Mouse (Mus musculus) neutrophil, adult 5-6 weeks (primary cell): ENCODE results near the gene Tas1r3. TPM values are rescaled to one million over a fixed set of nuclear protein-coding genes. Genes with fewer than 3 reads are reported as not detected.

Source experiments
- ATAC-seq: fragments of 151-379, 151-347 bp; 2 replicates; pipeline ENCODE4 v1.8.0; 2017; ENCODE audit warnings: mild to moderate bottlenecking, moderate TSS enrichment; ENCODE audit not compliant: insufficient number of reproducible peaks, poor library complexity, low FRiP score, severe bottlenecking; ENCODE audit errors: extremely low read depth
- total RNA-seq: library from RNA; stranded (forward); fragments of 200-1000 nt; gene quantifications from 2 replicates; pipeline ENCODE4 v1.2.3, GENCODE M21; 2017

Gene Tas1r3
- 1.4 and 1.8 TPM in 2 replicates for total RNA-seq

DNA sequence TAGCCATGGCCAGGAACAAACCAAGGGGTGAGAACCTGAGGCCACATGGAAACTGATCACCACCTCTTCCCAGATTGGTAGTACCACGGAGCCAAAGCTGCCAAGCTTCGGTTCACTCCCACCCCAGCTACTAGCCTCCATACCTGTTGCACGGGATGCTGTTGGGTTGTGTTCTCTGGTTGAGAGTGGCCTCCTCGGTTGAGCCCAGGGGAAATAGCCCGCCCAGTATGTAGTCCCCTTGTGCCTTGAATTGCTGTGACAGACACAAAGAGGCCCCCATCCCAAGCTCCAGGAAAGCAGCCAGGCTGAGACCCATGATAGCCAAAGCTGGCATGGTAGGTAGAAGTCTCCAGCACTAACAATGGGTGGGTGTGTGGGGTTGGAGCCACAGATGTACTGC lies at the start of gene Tas1r3:
TSS of gene Tas1r3 (minus strand) at position 362 of the 400 bp plus-strand sequence.
- no peak for ATAC-seq

DNA sequence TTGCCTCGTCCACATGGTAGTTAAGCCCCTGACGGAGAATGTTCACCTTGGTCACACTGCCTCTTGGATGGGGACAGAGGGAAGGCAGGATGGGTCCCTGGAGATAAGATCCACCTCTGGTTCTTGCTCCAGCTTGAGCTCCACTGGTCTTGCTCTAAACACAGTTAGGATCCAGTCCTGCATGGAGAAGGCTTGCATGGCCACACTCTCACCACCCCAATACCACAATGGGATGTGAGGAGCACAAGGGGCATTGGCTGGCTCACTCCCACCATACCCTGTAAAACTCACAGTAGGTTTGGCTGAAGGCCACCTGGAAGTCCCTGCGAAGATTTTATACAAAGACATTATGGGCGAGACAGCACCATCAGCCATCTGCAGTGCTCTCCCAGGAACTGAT lies 45.6 kb upstream of the Tas1r3 start:
- no peak for ATAC-seq

DNA sequence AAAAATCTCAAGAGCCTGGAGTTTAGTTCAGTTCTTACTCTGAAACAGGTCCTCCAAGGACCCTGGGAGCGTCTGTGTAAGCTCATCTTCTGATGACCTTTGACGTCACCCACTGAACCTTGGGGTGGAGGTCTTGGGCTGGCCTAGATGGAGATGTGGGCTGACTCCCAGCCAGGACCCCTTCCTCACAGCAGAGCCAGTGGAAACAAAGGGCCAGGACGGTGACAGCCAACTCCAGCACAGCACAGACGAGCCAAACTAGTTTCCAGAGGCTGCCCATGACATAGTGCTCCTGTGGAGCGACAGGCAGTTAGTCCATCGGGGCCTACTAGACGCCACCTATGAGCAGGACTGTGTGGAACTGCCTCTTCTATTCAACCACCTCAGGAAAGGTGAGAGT lies 45.1 kb upstream of the Tas1r3 start:
- no peak for ATAC-seq

DNA sequence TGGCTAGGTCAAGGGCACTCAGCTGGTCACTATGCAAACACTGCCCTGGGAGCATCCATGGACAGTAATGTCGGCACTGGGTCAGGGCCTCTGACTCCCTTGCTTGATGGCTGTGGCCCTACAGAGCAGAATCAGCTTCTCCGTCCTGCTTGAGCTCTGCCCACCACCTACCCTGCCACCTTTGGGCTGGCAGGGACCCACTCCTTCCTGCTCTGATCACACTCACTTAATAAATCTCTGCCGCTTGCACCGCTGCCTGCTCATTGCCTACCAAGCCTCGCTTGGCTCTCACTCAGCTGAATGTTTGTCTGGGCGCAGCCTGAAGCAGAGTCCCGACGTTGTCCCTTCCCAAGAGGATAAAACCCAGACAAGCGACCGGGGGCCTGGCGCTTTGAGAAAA lies 43.8 kb upstream of the Tas1r3 start:
- no peak for ATAC-seq

DNA sequence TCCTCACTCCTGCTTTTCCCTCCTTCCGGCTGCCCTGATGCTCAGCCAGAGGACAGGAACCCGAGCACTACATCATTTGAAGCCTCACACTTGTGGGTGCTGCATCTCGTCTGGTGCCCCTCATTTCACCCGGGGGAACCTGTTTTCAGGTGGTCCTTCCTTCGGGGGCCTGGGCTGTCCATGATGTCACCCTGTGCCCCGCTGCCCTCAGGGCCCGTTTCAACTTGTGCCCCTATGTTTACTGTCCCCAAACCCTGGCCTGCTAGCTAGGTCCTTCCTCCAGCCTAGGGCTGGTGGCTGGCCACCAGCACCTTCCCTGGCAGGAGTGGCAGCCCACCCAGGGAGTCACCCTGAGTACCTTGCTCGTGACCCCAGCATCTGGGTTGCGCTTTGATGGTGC lies 43.0 kb upstream of the Tas1r3 start:
- ATAC-seq = no peak

DNA sequence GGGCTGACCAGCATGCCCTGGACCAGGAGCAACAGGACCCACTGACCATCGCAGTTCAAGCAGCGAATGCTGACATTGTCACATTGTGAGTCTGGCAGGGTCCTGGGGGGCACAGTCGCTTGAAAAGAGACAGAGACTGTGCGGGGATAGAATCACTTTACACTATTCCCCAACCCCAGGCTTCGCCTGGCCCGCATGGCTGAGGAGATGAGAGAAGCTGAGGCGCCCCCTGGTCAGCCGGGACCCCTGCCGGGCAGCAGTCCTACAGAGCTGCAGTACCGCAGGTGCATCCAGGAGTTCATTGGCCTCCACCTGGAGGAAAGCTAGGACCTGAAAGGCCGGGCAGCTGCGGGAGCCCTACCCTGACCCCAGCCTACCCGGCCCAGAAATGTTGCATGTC lies 42.5 kb upstream of the Tas1r3 start:
- ATAC-seq = no peak

DNA sequence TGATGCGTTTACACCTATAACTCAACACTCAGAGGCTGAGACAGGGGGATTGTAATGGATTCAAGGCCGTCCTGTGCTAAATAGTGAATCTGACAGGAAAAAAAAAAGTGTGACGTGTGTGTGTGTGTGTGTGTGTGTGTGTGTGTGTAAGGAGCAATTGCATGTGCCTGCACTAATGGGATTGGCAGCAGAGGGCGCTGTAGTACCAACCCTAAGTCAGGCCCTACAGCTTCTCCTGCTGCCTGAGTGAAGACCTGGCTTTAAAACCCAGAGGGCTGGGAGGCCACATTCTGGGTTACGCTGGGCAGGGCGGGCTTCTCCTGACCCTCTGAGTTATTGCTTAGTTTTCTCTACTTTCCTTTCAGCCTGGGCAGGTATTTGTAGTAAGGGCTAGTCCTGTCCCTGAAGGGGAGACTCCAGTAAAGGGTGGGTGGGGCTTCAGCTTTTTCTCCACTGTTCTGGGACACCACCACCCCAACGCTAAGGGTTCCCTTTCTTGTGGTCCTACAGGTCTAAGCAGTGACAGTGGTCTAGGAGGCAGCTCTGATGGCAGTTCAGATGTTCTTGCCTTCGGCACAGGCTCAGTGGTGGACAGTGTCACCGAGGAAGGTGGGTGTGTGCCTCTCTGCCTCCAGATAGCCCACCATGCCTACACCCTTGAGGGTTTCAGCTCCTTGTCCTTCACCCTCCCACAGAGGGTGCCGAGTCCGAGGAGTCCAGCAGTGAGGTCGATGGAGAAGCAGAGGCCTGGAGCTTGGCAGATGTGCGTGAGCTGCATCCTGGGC lies 41.3 kb upstream of the Tas1r3 start:
- ATAC-seq = no peak

DNA sequence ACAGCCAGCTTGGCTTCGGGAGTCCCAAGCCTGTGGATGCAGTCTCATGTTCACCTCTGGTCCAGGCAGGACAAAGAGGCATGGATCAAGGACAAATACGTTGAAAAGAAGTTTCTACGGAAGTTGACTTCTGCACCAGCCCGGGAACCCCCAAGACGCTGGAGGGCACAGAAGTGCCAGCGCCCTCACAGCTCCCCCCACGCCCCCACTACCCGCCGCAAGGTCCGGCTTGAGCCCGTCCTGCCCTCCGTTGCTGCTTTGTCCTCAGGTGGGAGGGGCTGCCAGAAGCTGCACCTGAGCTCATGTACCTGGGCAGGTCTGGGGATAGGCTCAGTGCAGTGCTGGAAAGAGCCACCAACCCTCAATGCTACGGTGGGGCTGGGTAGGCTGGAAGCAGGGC lies 40.1 kb upstream of the Tas1r3 start:
- ATAC-seq = no peak

DNA sequence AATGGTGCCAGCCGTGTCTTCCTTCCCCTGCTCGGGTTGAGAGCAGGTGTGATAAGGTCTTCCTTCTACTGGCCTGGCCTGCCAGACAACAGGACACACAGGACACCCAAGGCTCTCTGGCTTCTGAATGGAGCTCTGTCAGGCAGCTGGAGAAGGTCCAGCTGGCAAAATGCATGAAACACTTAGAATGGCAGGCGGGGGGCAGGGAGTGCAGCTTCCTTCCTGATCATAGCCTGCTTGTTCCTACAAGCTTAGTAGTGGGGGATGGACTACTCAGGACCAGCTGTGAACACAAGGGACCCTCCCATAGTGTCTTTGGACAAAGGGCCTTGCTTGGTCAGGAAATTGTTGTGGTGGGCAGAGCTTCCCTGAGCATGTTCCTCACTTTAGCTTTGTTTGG lies 38.0 kb upstream of the Tas1r3 start:
- no peak for ATAC-seq

DNA sequence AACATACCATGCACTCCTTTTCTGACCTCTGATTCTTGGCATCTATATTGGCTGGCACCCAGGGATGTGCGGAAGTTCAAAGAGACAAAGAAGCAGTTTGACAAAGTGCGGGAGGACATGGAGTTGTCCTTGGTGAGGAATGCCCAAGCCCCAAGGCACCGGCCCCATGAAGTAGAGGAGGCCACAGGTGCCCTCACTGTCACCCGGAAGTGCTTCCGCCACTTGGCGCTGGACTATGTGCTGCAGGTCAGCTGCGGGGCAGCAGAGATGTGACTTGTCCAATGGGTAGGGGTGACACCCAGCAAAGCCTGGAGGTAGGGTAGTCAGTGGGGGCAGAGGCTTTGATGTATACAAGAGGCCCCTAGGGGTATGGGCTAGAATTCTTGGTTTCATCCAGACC lies 36.2 kb upstream of the Tas1r3 start:
- no peak for ATAC-seq

DNA sequence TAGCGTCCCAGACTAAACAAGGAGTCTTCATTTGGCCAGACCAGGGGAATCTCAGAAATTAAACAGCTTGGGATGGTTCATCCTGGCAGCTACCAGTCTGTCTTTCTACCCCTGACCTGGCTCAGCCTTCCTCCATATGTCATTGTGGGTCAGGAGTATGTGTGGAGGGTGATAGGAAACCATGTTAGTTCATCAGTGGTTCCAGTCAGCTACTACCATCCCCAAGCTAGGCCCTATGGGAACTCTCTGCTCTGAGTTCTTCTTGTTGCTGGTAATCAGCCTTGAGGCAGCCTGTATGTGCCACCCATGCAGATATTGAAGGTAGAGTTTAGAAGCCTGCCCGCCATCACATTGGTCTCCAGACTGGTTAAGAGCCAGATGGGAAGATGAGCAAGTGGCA lies 35.2 kb upstream of the Tas1r3 start:
- no peak for ATAC-seq

DNA sequence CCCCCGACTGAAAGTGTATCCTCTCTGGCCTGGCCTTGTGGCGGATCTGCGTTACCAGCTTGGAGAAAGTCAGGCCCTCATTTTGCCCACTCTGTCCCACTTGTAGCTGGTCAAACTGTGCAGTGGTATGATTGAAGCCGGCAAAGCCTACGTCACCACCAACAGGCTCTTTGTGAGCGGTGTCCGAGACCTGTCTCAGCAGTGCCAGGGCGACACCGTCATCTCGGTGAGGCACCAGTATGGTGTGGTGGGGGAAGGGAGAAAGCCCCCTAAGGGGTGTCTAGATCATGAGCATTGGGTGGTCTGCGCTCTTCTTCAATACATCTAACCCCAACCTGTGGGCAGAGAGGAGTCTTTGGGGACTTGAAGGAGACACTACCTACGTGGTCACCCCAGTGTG lies 33.3 kb upstream of the Tas1r3 start:
- no peak for ATAC-seq

DNA sequence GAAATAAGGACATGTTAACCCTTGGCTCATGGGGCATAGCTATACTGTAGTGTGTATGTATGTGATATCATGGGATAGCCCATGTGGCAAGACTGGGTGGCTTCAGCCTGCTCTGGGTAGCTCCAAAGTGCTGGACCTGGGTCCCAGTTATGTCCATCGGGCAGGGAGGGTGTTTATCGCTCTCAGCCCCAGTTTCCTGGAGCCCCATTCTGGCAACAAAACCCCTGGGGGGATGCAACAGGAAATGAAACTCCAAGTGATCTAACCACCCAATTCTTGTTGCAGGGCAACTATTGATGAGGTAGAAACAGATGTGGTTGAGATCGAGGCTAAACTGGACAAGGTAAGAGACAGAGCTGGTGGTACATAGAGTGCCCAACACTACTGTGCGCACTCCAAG lies 32.7 kb upstream of the Tas1r3 start:
- no peak for ATAC-seq

DNA sequence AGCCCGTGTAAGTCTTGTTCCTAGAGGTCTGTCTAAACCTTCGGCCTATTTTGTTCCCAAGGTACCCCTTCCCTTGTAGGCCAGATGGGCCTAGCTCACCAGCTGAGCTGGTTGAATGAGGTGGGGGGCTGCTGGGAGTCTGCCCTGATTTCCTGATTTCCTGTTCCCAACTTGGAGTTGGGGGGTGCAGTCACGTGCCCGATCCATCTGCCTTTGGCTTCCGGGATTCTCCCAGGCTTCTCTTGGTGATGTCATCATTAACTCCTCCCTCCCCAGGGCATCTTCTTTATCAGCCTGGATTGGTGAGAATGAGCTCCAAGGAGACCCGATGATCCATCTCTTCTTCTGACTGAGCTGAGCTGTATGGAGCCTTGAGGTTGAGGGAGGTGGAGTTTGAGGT lies 32.1 kb upstream of the Tas1r3 start:
- ATAC-seq = no peak

DNA sequence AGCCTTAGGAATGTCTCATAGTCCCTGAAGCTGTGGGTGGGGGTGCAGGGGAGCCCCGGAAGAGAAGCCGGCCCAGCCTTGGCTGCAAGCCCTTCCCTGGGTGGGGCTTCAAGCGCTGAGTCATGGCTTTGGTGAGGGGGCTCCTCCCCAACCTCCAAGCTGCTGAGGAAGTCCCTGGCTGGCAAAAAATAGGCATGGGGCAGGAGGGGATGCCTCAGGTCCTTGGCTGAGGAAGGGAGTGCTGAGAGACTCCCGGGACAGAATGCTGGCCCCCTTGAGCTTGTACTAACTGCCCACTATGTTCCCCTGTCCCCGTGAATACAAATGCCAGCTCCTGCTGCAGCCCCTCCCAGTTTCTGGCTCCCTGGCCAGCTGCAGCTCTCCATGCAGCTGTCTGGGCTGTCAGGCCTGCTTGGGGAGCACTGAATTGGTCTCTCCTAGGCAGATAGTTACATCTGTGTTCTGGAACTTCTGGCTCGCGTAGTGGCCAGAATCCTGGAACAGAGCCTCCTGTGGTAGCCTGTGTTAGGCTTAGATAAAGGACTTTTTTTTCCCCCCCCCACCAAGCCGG lies 31.2 kb upstream of the Tas1r3 start:
- ATAC-seq = no peak

DNA sequence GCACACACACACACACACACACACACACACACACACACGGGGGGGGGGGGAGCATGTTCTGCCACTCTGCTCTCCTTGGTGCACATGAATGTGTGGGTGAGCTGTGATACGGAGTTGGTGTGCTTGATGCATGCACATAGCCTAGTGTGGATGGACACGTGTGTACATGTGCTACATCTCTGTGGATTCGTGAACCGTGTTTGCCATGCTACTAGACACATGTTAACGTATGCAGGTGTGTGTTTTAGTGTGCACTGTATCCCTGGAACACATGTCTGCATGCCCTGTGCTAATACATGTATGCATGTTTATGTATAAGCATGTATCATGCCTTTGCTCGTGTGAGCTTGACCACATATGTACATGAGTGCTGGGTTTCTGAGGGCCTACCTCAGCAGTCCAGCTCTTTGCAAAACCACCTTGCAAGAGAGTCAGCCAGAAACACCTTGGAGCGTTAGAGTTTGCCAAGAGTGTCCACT lies 30.1 kb upstream of the Tas1r3 start:
- ATAC-seq = no peak

DNA sequence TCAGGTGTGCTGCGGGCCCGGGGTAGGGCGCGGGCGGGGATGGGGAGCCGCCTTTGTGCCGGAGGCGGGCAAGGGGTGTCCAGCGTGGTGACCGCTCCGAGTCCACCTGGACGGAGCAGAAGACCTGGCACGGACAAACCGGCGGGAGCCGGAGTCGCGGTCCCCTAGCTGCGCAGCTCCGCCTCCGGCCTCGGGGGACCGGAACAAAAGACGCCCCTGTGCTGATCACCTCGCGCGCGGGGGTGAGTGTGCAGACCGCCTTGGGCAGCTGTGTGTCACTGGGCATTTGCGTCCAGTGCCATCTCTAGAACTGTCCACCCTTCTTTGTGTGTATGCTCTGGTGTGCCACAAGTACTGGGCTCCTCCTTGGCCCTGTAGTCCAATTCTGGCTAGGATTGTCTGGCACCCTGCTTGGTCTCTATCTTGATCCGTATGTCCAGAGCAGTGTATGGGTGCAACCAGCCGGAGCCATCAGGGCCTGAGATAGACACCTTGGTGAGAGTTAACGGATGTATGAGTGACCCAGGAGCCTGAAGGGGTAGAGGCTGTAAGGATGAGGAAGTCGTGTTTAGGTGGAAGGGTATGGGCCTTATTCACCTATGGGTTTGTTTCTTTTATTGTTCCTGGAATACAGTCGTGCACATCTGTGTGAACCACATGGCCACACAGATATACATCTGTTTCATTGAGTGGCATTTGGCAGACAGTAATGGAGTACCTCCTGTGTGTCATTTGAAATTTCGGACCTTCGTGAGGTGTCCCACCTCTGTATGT lies 29.5 kb upstream of the Tas1r3 start:
- ATAC-seq = no peak

DNA sequence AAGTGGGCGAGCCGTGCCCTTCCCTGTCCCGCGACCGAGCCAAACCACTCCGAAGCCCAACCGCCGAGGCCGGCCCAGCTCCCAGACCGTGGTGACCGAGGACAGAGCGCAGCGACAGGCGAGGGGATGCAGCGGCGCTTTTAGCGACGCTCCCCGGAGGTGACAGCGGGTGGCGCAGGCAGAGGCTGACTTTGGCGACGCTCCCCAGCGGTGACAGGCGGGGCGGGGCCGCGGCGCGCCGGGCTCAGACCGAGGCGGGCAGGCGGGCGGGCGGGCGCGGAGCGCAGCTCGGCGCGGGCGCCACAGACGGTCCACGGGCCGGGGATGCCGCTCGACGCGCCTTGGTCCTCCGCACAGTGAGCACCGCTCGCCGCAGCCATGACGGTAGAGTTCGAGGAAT lies 28.9 kb upstream of the Tas1r3 start:
- peak; percentile 52 for ATAC-seq

DNA sequence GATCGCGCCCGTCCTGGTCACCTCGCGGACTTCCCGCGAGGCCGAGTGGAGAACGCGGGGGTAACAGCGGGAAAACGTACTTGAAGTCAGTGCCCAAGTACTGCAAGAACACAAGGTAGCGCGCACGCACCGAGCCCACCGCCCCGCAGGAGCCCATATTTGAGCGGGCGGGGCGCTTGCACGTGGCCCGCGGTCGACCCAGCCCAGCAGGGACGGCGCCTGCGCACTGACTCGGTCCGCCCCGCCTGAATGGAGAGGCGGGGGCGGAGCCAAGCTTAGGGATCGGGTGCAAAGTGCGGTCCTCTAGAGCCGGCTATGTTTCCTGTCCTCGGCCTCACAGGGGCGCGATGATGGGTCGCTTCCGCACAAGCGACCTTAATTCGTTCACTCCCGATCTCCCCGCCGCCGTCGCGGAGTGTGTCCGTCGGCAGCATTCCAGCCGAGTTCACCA lies 28.4 kb upstream of the Tas1r3 start, which contains the start of the genes Pusl1 and Acap3:
TSS of gene Pusl1 (minus strand) at position 231 of the 451 bp plus-strand sequence.
TSS of gene Acap3 (plus strand) at position 272 of the 451 bp plus-strand sequence.
- ATAC-seq = peak; percentile 79

DNA sequence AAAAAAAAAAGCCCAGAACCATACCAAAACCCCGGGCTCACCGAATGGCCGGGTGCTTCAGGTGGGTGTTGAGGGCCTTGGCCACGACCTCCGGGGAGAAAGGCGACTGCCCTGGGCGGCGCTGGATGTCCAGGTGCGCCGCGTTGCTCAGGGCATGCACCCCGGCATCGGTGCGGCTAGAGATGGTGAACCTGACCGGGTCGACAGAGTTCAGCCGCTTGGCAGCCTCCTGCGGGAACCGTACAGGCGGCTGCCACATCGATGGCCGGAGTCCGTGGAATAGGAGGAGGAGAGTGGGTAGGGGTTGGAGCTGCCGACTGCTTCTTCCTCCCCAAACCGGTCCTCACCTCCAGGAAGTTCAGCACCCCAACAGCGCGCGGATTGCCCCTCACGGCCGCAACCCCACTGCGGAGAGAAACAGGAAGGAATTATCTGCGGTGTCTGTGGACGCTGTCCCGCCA lies 27.9 kb upstream of the Tas1r3 start:
- ATAC-seq = no peak
